In the genomic region with DNA sequence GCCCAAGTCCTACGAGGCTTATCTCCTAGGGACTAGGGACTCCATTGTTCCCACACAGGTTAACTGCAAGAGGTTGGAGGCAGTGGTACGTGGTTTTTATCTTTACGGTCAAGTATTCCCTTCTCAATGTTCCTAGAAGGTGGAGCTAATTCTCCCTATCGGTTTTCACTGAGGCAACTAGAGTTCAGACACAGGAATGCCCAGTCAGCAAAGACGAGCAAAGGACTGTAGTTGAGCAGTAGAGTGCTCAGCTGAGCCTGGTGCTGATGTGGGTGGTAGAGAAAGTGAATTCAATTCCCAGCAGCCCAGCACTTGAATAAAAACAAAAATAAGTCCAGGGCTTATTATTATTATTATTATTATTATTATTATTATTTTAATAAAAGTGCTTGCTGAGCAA, we compare ENCODE assay signal across 18 mouse cellular contexts. TPM values are rescaled to one million over a fixed set of nuclear protein-coding genes. Genes with fewer than 3 reads are reported as not detected.
"Had no signal": no experiment of that assay in that cellular context is flagged by ENCODE, and none has a peak within 500 bp of the region (broad histone marks: within the 10 kb centered on the region; RNA-seq: fewer than 3 reads in every experiment).

No protein-coding gene starts in this region.

- H3K27ac ChIP-seq: liver, embryonic 13.5 days; liver, embryonic 15.5 days; macrophage; midbrain, embryonic 13.5 days; midbrain, embryonic 15.5 days; neural tube, embryonic 12.5 days had no signal

- ATAC-seq: liver, postnatal 0 days; midbrain, embryonic 13.5 days; midbrain, embryonic 15.5 days had no signal

- DNase-seq: liver, embryonic 13.5 days; liver, postnatal 0 days; lung, postnatal 36 days; right cerebral cortex, postnatal 14 days; thymus, adult 18-20 months; thymus, postnatal 14 days; thymus, postnatal 36 days had no signal

- H3K36me3 ChIP-seq: liver, embryonic 13.5 days; liver, embryonic 15.5 days; midbrain, embryonic 13.5 days; midbrain, embryonic 15.5 days; neural tube, embryonic 12.5 days had no signal

- H3K4me2 ChIP-seq: liver, embryonic 13.5 days; liver, embryonic 15.5 days; lung, embryonic 14.5 days; midbrain, embryonic 11.5 days; midbrain, embryonic 13.5 days; midbrain, embryonic 15.5 days; neural tube, embryonic 12.5 days had no signal

- H3K4me3 ChIP-seq: liver, embryonic 13.5 days; liver, embryonic 15.5 days; midbrain, embryonic 13.5 days; midbrain, embryonic 15.5 days; neural tube, embryonic 12.5 days had no signal

- H3K9ac ChIP-seq: liver, embryonic 13.5 days; liver, embryonic 15.5 days; liver, postnatal 0 days; lung, embryonic 14.5 days; midbrain, embryonic 13.5 days; midbrain, embryonic 15.5 days; neural tube, embryonic 12.5 days had no signal

- H3K9me3 ChIP-seq: liver, embryonic 13.5 days; liver, embryonic 15.5 days; midbrain, embryonic 13.5 days; midbrain, embryonic 15.5 days; neural tube, embryonic 12.5 days had no signal

RNA-seq across cellular contexts. Expression of a gene that starts 17.6 kb away (rescaled TPM):
- total RNA-seq: megakaryocyte progenitor cell, adult 5-6 weeks; monocyte, adult 5-6 weeks; neutrophil, adult 5-6 weeks had no signal
- polyA plus RNA-seq: liver, embryonic 13.5 days; liver, postnatal 0 days; macrophage; spleen, adult 2 months had no signal

RNA-seq across cellular contexts. Expression of a gene that starts 41.1 kb away (rescaled TPM):
- total RNA-seq: monocyte, adult 5-6 weeks had no signal
